Mouse (Mus musculus) heart, postnatal 0 days (tissue): ENCODE data around the gene Tlk1.

Source experiments
- CTCF ChIP-seq: IDR thresholded peaks from 2 replicates; pipeline ENCODE4 v1.5.1; 2016; ENCODE audit warnings: antibody characterized with exemption, control low read depth, low read depth
- EP300 ChIP-seq: IDR thresholded peaks from 2 replicates; pipeline ENCODE4 v1.6.1; 2016; ENCODE audit warnings: antibody characterized with exemption, low read depth

DNA sequence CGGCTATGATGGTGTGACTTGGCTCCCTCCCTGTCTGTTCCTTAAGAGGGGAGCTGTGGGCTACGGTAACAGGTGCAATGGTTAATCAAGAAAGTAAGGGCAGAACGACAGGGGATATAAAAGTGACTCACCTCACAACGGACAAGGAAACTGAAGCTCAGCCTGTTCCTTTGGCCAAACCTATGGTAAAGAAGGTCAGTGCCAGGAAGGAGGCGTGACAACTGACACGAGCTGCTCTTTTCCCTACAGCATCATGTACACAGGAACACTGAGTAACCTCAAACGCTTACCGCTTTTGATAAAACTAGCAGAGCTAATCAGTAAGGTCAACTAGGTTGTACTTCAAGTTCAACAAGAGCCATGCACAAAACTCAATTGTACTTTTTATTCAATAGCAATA lies 42.0 kb downstream of the Tlk1 start:
- TF ChIP-seq CTCF (no peak), EP300 (no peak)
